Mouse (Mus musculus): Measurements from ENCODE around the gene Zyx. TPM values are rescaled to one million over a fixed set of nuclear protein-coding genes. Genes with fewer than 3 reads are reported as not detected.
A peak's percentile ranks its signal among the peaks of the same experiment; 100 is the strongest.

The Zyx gene
- polyA plus RNA-seq, 1 experiment from 2014 or later = 54.9 TPM

DNA sequence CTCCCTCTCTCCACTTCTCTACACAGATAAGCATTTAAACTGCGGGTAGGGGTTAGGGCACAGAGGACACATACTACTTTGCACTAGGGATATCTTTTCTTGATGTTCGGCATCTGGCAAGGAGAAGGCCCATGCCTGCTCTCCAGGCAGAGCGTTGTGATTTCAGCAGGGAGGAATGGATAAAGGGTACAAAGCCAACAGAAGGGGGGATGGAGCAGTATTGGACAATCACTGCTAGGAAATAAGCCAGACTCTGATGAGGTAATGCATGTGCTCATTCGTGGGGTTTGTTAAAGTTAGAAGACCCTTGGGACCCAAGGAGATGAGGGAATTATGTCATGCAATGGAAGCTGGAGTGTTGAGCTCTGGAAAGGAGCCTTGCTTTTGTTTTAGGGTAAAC lies 25.3 kb downstream of the Zyx start:
- H3K27ac ChIP-seq = no peak overlapping the region
- peaks cover 14% of the 10 kb centered on the region for H3K4me1 ChIP-seq
- H3K4me2 ChIP-seq = no peak overlapping the region
- no peaks in the 10 kb centered on the region for H3K9me3 ChIP-seq
- WGBS = 80% methylated on average over 4 of the region's 4 CpGs
- no peak overlapping the region for H3K4me3 ChIP-seq
- no peaks in the 10 kb centered on the region for H3K36me3 ChIP-seq (replicated peaks)
- ATAC-seq (replicated peaks) = no peak
- H3K9ac ChIP-seq = no peak overlapping the region
- H3K27me3 ChIP-seq (replicated peaks) = peaks cover 7% of the 10 kb centered on the region

DNA sequence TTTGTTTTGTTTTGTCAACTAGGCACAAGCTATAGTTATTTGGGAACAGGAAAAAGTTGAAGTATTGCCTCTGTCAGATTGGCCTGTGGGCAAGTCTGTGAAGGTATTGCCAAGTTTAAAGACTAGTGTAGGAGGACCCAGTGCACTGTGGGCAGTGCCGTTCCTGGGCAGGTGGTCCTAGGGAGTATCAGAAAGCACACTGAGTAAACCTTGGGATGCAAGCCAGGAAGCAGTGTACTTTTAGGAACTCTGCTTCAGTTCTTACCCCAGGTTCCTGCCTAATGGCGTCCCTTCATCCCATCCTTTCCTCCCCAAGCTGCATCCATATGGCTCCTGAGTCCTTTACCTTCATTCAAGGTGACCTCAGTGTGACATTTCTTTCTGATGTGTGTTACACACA lies 25.7 kb downstream of the Zyx start:
- Histone ChIP-seq H3K27me3 (replicated peaks) (peaks cover 7% of the 10 kb centered on the region), H3K4me1 (peaks cover 14% of the 10 kb centered on the region), H3K9ac (no peak overlapping the region), H3K4me2 (no peak overlapping the region), H3K36me3 (replicated peaks) (no peaks in the 10 kb centered on the region), H3K27ac (no peak overlapping the region), H3K4me3 (no peak overlapping the region), H3K9me3 (no peaks in the 10 kb centered on the region)
- no peak for ATAC-seq (replicated peaks)
- WGBS = 83% methylated on average over 2 of the region's 2 CpGs

DNA sequence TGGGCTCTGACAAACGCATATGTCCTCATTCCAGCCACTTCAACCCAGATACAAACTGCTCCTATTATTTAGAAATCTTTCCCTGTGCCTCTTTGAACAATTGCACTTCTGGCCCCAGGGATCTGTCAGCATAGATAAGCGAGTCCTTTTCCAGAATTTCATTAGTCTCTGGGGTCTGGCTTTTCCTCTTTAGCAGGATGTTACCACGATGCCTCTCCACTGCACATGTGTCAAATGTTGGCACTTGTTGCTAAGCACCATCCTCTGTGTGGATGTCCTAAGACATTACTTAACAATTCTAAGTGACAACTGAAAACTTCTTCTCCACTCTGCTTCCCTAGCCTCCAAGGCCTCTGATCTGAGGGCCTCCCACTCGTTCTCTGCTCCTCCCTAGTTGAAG lies 26.6 kb downstream of the Zyx start:
- H3K27me3 ChIP-seq (replicated peaks) = peaks cover 7% of the 10 kb centered on the region
- H3K9ac ChIP-seq = no peak overlapping the region
- H3K4me2 ChIP-seq = no peak overlapping the region
- ATAC-seq (replicated peaks) = no peak
- H3K4me3 ChIP-seq = no peak overlapping the region
- peaks cover 14% of the 10 kb centered on the region for H3K4me1 ChIP-seq
- no peaks in the 10 kb centered on the region for H3K36me3 ChIP-seq (replicated peaks)
- WGBS = 34% methylated on average over 4 of the region's 4 CpGs
- no peak overlapping the region for H3K27ac ChIP-seq
- no peaks in the 10 kb centered on the region for H3K9me3 ChIP-seq

DNA sequence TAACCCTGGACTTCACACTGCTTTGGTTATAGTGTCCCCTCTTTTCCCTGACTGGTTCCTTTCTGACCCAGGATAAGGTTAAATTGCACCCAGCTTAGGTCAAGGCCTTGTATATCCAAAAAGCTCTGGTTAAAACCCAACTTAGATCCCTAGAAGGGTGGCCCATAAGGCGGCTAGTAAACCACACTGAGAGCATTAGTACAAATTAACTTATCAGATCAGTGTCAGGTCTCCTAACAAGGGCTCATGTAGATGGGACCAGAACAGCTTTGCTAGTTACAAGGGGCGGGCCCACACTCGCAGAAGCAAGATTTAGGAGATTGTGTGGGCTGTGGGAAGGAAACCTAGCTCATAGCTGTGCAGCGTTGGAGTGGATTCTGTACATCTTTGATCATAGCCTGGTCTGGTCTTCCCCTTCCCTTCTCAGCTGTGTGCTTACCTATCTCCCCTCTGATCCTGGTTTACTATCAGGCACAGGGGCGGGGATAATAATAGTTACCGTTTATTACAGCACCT lies 27.1 kb downstream of the Zyx start:
- H3K36me3 ChIP-seq (replicated peaks) = no peaks in the 10 kb centered on the region
- peaks cover 7% of the 10 kb centered on the region for H3K27me3 ChIP-seq (replicated peaks)
- no peak overlapping the region for H3K4me2 ChIP-seq
- no peak overlapping the region for H3K27ac ChIP-seq
- H3K9ac ChIP-seq = no peak overlapping the region
- H3K4me1 ChIP-seq = peaks cover 14% of the 10 kb centered on the region
- ATAC-seq (replicated peaks) = no peak
- no peaks in the 10 kb centered on the region for H3K9me3 ChIP-seq
- no peak overlapping the region for H3K4me3 ChIP-seq
- 67% methylated on average over 6 of the region's 6 CpGs for WGBS

DNA sequence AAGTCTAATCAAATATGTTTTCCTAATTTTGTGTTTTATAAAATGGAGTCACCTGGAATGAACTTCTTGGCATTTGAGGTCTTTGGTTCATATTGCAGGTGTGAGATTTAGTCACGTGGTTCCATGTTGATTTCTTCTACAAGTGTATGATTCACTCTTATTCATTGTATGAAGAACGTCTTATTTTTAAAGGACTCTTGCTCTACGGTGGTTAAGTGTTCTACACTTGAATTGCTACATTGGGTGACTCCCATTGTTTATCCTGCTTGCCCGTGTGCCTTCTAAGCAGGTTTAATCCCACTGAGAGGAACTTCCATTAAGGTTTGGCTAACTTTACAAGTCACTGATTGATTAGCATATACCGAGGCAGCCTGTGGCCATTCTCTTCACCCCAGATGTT lies 27.9 kb downstream of the Zyx start:
- Histone ChIP-seq H3K4me1 (peaks cover 14% of the 10 kb centered on the region), H3K36me3 (replicated peaks) (no peaks in the 10 kb centered on the region), H3K27me3 (replicated peaks) (peaks cover 4% of the 10 kb centered on the region), H3K4me3 (no peak overlapping the region), H3K27ac (no peak overlapping the region), H3K9me3 (no peaks in the 10 kb centered on the region), H3K9ac (no peak overlapping the region), H3K4me2 (no peak overlapping the region)
- ATAC-seq (replicated peaks) = no peak
- WGBS = 61% methylated on average over 5 of the region's 5 CpGs

DNA sequence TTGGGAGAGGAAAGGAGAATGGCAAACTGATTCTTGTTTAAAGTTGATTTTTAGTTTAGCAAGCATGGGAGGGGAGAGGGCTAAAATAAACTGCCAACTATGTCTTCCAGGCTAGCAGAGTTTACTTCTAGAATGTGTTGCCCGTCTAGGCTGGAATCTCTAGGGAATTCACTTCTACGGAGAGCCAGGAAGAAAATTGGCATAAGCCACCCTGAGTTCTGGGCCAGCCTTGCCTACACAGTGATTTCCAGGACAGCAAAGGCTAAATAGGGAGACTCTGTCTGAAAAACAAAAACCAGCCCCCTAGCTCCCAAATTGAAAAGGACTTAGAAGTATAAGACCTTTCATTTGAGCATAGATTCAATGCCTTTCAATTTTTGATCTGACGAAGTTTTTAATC lies 30.1 kb downstream of the Zyx start:
- no peak for ATAC-seq (replicated peaks)
- Histone ChIP-seq H3K4me2 (no peak overlapping the region), H3K9me3 (no peaks in the 10 kb centered on the region), H3K27ac (no peak overlapping the region), H3K4me3 (no peak overlapping the region), H3K27me3 (replicated peaks) (peaks cover 3% of the 10 kb centered on the region), H3K36me3 (replicated peaks) (no peaks in the 10 kb centered on the region), H3K4me1 (no peaks in the 10 kb centered on the region), H3K9ac (no peak overlapping the region)
- 35% methylated on average over 3 of the region's 3 CpGs for WGBS

DNA sequence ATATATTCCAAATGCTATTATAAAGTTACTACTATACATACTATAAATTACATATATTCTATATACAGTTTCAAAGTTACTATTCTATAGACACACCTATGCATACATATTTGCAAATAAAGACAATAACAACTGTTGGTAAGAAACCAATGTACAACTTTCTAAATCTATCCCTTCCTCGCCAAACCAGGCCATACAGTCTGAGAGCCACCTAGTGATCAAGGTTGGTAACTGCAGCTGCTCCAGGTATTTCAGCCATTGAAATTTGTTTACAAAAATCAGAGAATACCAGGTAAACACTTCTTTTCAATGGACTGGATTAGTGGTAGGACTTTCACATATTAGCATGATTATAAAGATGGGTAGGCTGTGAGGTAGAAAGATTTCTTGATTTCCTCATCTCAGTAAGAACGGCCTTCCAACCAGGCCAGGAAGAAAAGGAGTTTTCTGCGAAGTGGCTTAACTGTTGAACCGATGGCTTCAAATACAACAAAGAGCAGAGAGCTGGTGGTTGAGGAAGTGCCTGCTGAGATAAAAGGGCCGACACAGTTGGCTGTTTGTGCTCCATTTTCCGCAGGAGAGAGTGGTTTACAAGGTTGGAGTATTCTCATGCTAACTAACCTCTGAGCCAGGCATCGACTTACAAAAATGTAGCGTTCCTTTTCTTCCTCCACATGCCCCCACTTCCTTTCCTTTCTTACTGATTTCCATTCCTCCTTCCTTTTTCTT lies 31.1 kb downstream of the Zyx start:
- no peak overlapping the region for H3K9ac ChIP-seq
- 2% methylated on average over 8 of the region's 8 CpGs for WGBS
- H3K27me3 ChIP-seq (replicated peaks) = no peaks in the 10 kb centered on the region; the same call in none of the 2 replicates
- ATAC-seq (replicated peaks) = peak; percentile 74
- H3K4me2 ChIP-seq = peak overlapping the region; percentile 14; the same call in 1 of the 2 replicates
- no peak overlapping the region for H3K4me3 ChIP-seq
- H3K27ac ChIP-seq = no peak overlapping the region
- no peaks in the 10 kb centered on the region for H3K36me3 ChIP-seq (replicated peaks)
- no peaks in the 10 kb centered on the region for H3K9me3 ChIP-seq
- no peaks in the 10 kb centered on the region for H3K4me1 ChIP-seq

DNA sequence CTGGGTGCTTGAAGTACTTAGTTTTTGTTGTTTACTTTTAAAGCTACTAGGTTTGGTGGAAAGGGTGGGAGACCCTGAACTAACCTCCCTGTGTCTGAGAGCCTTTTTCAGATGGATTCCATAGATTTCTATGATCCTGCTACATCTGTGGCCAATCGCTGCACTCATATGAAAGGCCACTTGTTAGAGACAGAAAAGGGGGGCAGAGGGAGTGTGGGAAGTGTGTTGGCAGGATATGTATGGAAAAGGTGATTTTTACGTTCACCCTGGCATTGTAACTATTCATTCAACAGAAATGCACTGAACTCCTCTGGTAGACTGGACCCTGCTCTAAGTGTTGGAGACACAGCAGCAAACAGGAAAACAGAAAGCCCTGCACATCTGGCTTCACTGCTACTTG lies 31.8 kb downstream of the Zyx start:
- Histone ChIP-seq H3K4me1 (no peaks in the 10 kb centered on the region), H3K27ac (no peak overlapping the region), H3K27me3 (replicated peaks) (no peaks in the 10 kb centered on the region; the same call in none of the 2 replicates), H3K4me2 (no peak overlapping the region), H3K36me3 (replicated peaks) (no peaks in the 10 kb centered on the region), H3K4me3 (no peak overlapping the region), H3K9ac (no peak overlapping the region), H3K9me3 (no peaks in the 10 kb centered on the region)
- WGBS = 35% methylated on average over 2 of the region's 2 CpGs
- no peak for ATAC-seq (replicated peaks)

DNA sequence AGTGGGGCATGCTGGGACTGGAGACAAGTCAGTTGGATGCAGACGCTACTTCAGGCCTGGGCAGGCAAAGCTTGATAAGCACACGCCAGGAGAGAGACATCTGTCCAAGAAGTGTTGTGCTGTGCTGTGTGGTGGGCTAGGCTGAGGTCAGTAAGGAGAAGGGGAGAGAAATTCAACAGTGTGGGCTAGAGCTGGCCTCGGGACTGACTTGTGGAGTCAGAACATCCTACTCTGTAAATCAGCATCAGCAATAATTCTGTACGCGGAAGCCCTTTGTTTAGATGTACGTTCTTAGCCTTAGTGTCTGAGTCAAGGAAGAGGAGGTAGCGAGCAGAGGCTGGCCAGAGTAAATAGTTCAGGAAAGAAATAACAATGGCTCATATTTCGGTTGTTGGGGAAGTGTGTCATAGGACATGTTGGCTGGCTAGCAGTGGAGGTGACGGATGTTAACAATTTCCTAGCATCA lies 32.5 kb downstream of the Zyx start:
- Histone ChIP-seq H3K4me3 (no peak overlapping the region), H3K9ac (no peak overlapping the region), H3K4me2 (no peak overlapping the region), H3K27ac (no peak overlapping the region), H3K4me1 (no peaks in the 10 kb centered on the region), H3K36me3 (replicated peaks) (no peaks in the 10 kb centered on the region), H3K27me3 (replicated peaks) (no peaks in the 10 kb centered on the region; the same call in none of the 2 replicates), H3K9me3 (no peaks in the 10 kb centered on the region)
- 76% methylated on average over 9 of the region's 9 CpGs for WGBS
- no peak for ATAC-seq (replicated peaks)

DNA sequence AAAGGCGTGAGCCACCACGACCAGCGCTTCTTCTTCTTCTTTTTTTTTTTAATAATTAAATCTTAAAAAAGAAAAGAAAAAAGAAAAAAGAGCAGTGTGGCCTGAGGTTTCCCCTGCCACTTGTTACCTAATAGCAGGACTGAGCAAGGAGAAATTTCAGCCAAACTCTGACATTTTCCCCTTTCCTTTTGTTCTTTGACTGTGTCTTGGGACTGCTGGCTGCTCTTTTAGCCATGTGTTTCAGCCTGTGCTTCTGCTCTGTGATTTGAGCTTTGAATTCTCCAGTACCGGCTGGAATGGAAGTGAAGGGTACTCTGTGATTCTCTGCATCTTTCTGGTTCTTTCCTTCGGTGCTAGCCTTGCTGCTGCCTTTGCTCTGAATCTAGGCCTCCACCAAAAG lies 33.9 kb downstream of the Zyx start:
- ATAC-seq (replicated peaks) = no peak
- Histone ChIP-seq H3K36me3 (replicated peaks) (no peaks in the 10 kb centered on the region), H3K4me3 (no peak overlapping the region), H3K4me1 (no peaks in the 10 kb centered on the region), H3K27me3 (replicated peaks) (no peaks in the 10 kb centered on the region; the same call in none of the 2 replicates), H3K27ac (no peak overlapping the region), H3K9me3 (no peaks in the 10 kb centered on the region), H3K9ac (no peak overlapping the region), H3K4me2 (no peak overlapping the region)
- 91% methylated on average over 5 of the region's 5 CpGs for whole genome bisulfite sequencing

DNA sequence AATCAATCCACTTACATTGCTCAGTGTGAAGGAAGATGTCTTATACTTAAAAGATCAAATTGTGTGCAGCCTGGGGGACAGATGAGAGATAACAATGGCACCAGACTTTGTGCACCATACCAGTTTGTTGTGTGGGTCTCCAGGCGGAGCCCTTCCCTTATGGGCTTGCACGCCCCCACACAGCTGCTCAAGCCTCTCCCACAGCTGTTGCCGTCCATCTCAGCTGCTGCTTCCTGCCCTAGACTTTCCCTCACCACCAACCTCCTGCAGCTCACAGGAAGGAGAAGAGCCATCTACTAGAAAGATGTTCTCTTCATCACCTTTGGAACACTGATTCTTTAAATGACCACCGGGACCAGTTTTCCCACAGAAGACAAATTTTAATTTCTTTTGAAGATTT lies 36.2 kb downstream of the Zyx start:
- Histone ChIP-seq H3K9ac (no peak overlapping the region), H3K27ac (no peak overlapping the region), H3K4me3 (no peak overlapping the region), H3K27me3 (replicated peaks) (no peaks in the 10 kb centered on the region), H3K9me3 (no peaks in the 10 kb centered on the region), H3K4me1 (no peaks in the 10 kb centered on the region), H3K36me3 (replicated peaks) (no peaks in the 10 kb centered on the region), H3K4me2 (no peak overlapping the region)
- 83% methylated on average over 4 of the region's 4 CpGs for WGBS
- no peak for ATAC-seq (replicated peaks)

DNA sequence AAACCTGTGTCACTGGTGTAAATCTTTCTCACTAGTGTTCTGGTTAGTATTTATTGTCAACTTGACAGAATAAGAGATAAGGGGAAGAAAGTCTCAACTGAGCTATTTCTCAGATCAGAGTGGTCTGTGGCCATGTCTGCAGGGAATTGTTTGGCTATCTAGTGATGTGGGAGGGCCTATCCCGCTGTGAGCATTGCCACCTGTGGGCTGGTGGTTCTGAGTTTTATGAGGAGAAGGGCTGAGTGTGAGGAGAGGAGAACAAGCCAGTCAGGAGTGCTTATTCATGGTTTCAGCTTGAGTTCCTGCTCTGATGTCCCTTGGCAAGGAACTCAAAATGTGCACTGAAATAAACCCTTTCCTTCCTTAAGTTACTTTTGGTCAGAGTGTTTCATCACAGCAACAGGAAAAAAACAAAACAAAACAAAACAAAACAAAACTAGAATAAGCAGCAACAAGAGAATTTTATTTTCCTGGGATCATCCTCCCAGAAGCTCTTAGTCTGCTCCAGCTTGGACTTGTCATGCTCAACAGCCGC lies 42.4 kb downstream of the Zyx start:
- Histone ChIP-seq H3K4me1 (no peaks in the 10 kb centered on the region), H3K9ac (no peak overlapping the region), H3K36me3 (replicated peaks) (no peaks in the 10 kb centered on the region), H3K27me3 (replicated peaks) (no peaks in the 10 kb centered on the region), H3K4me3 (no peak overlapping the region), H3K9me3 (no peaks in the 10 kb centered on the region), H3K27ac (no peak overlapping the region), H3K4me2 (no peak overlapping the region)
- WGBS = 62% methylated on average over 2 of the region's 2 CpGs
- ATAC-seq (replicated peaks) = no peak
